Mouse (Mus musculus) mouse trophoblast stem cell (cell line): ENCODE data around the gene Fam189a2.

ENCODE experiments used
- in situ Hi-C, 2 experiments: fragments of 300-500 bp; cut with MseI, MboI; formaldehyde crosslinking; loops; 2 replicates in 1 of 2; 3 replicates in 1 of 2; pipeline ENCODE4 v1.15.1; 2025

The Fam189a2 gene

DNA sequence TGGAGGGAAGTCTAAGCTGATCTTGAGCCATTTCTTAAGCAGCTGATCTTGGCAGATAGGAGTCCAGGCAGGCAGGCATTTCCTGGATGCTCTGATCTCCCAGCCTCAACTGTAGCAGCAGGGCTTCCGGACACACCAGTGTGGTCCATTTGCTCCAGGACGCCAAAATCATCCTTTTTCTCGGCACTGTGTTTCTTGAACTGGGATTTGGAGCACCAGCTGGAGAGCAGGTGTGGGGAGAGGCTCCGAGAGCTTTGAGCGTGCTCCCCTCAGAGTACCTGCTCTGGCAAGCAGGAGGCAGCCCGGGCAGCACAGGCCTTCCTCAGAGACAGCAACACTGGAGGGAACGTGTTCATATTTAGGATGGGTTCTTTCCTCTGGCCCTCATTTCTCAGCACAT is 87.9 kb downstream of the Fam189a2 start:
- in situ Hi-C loops: no loop called here

DNA sequence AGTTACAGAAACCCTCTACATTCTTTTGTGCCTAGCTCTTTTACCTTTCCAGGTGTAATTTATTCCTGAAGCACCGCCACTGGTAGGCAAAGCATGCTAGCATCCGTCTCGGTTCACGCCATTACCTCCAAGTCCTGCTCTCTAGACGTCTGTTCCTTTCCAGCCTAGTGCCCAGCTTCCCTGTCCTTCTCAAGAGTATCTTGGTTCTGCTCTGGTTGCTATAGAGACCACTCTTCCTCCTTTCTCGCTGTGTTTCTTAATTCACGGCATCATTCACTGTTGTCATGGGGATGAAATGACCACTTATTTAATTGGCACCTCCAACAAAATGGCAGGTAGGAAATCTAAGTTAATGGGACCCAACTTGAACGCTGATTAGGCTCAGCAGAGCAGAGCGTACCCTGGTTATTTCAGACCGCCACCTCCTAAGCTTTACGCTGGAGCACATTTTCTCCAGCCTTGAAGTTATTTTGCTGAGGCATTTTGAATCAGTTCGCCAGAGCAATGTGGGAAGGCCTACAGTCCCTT is 89.3 kb downstream of the Fam189a2 start:
- in situ Hi-C loops: no loop called here

DNA sequence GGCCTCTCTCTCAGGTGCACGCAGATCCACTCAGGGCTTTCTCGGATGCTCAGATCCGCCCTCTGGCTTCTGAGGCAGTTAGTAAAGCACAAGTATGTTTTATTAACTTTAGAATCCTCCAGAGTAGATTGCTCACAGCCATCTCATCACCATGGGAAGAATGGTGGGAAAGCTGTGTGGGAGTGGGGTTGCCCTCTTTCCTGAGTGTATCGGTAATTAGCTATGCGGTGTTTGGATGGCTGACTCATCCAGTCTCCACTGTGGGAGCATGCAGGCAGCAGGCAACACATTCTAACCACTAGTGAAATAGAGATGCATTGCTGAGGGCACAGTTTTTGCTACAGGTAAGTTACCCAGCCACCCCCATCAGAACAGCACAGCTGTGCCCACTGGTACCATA is 100.0 kb downstream of the Fam189a2 start:
- in situ Hi-C loops: no loop called here

DNA sequence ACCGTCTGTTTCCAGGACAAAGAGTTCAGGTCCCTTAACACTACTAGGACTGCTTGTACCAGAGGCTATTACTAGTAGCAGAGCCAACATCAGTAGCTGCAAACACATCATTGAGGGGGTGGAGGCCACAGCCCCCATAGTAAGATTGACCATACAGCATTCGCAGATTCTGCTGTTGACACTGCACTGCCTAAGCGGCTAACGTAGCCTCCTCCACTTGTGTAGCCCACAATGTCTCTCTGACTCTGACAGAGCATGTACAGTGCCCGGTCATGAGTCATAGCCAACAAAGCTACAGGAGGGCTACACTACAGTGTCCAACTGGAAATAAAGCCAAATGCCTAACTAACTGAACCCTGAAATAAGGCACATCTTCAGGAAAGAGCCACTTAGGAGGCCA is 105.3 kb downstream of the Fam189a2 start:
- in situ Hi-C loops: no loop called here

DNA sequence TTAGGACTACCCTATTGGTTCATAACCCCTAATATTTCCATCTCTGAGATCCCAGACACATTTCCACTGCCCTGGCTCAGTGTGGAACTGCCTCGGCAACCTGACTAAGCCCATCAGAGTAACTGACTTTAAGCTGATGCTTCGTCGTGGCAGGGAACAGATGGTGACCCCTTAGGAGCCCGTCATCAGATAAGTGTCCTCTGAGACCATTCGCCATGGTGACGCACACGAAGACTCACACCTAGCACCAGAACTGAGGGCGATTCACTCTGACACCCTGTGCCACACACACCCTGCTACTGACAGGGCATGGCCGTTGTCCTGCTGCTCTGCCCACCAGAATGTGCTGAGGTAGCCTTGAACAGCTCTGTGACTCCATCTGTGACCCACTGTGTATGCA is 106.0 kb downstream of the Fam189a2 start:
- in situ Hi-C loops: no loop called here

DNA sequence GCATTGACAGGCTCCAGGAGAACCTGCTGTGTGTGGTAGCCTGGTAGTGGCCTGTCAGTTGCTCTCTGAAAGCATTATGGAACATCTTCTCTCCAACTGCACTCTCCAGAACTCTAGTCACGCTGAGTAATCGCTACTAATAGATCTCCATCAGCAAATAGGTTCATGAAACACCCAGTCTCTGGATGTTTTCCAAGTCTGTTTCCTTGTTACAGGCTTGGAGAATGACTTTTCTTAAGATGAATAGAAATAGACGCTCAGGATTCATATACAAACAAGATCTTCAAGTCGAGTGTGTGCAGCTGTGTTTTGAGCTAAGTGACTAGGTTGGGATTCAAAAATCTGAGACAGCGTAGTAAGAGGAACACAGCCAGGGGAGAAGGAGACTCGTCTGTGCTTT is 106.8 kb downstream of the Fam189a2 start:
- in situ Hi-C loops: no loop called here
